Mouse (Mus musculus): ENCODE measurements around the gene Atp6v1g2. TPM values are rescaled to one million over a fixed set of nuclear protein-coding genes. Genes with fewer than 3 reads are reported as not detected.

The Atp6v1g2 gene
- total and polyA plus RNA-seq, 3 experiments = 2.4 to 5.0 (median 3.2) TPM

- Histone ChIP-seq H3K9me3 (replicated peaks) (no peaks in the 10 kb centered on the region), H3K4me3 (ENCODE audit: low read depth, low read length) (no peak overlapping the region), H3K4me1 (ENCODE audit: insufficient read depth, low read depth, low read length) (peaks cover 65% of the 10 kb centered on the region), H3K36me3 (replicated peaks) (peaks cover 54% of the 10 kb centered on the region), H3K27me3 (ENCODE audit: insufficient read depth, low read length) (no peaks in the 10 kb centered on the region)
- DNase-seq (ENCODE audit: low spot score) (no peak), ATAC-seq (ENCODE audit: extremely low read depth, insufficient number of reproducible peaks, low FRiP score, poor library complexity, severe bottlenecking) (no peak)
- TF ChIP-seq GATA1 (IDR thresholded peaks at IDR 0.05; ENCODE audit: borderline replicate concordance, low read length) (no peak), POLR2AphosphoS5 (IDR thresholded peaks at IDR 0.05; ENCODE audit: insufficient replicate concordance, low read depth, low read length) (no peak), GATA2 (IDR thresholded peaks at IDR 0.05; ENCODE audit: borderline replicate concordance, low read depth, low read length) (no peak), CTCF (IDR thresholded peaks at IDR 0.05; ENCODE audit: low read depth, low read length) (no peak), TAL1 (conservative IDR thresholded peaks at IDR 0.05; ENCODE audit: low read depth, low read length) (no peak)
Observed at GRCm38 (mm10) chr17:35236996-35237395, 3.5 kb downstream of the Atp6v1g2 start.

GRCm38 (mm10) chr17:35237504-35237903 is 4.0 kb downstream of the Atp6v1g2 start:
- no peak overlapping the region for H3K4me3 ChIP-seq (ENCODE audit: low read depth, low read length)
- H3K27me3 ChIP-seq (ENCODE audit: insufficient read depth, low read length) = no peaks in the 10 kb centered on the region
- H3K4me1 ChIP-seq (ENCODE audit: insufficient read depth, low read depth, low read length) = peaks cover 60% of the 10 kb centered on the region
- H3K36me3 ChIP-seq (replicated peaks) = peaks cover 51% of the 10 kb centered on the region
- ATAC-seq (ENCODE audit: extremely low read depth, insufficient number of reproducible peaks, low FRiP score, poor library complexity, severe bottlenecking) (no peak), DNase-seq (ENCODE audit: low spot score) (no peak)
- H3K9me3 ChIP-seq (replicated peaks) = no peaks in the 10 kb centered on the region
- no peak for TF ChIP-seq POLR2AphosphoS5 (IDR thresholded peaks at IDR 0.05; ENCODE audit: insufficient replicate concordance, low read depth, low read length)
- no peak for TF ChIP-seq TAL1 (conservative IDR thresholded peaks at IDR 0.05; ENCODE audit: low read depth, low read length)
- no peak for TF ChIP-seq CTCF (IDR thresholded peaks at IDR 0.05; ENCODE audit: low read depth, low read length)
- no peak for TF ChIP-seq GATA1 (IDR thresholded peaks at IDR 0.05; ENCODE audit: borderline replicate concordance, low read length)
- no peak for TF ChIP-seq GATA2 (IDR thresholded peaks at IDR 0.05; ENCODE audit: borderline replicate concordance, low read depth, low read length)

- DNase-seq (ENCODE audit: low spot score) (no peak), ATAC-seq (ENCODE audit: extremely low read depth, insufficient number of reproducible peaks, low FRiP score, poor library complexity, severe bottlenecking) (no peak)
- Histone ChIP-seq H3K4me3 (ENCODE audit: low read depth, low read length) (no peak overlapping the region), H3K4me1 (ENCODE audit: insufficient read depth, low read depth, low read length) (peaks cover 61% of the 10 kb centered on the region), H3K36me3 (replicated peaks) (peaks cover 55% of the 10 kb centered on the region), H3K9me3 (replicated peaks) (no peaks in the 10 kb centered on the region), H3K27me3 (ENCODE audit: insufficient read depth, low read length) (no peaks in the 10 kb centered on the region)
- TF ChIP-seq GATA1 (IDR thresholded peaks at IDR 0.05; ENCODE audit: borderline replicate concordance, low read length) = no peak
- TF ChIP-seq GATA2 (IDR thresholded peaks at IDR 0.05; ENCODE audit: borderline replicate concordance, low read depth, low read length) = no peak
- TF ChIP-seq TAL1 (conservative IDR thresholded peaks at IDR 0.05; ENCODE audit: low read depth, low read length) = no peak
- TF ChIP-seq CTCF (IDR thresholded peaks at IDR 0.05; ENCODE audit: low read depth, low read length) = no peak
- TF ChIP-seq POLR2AphosphoS5 (IDR thresholded peaks at IDR 0.05; ENCODE audit: insufficient replicate concordance, low read depth, low read length) = no peak
Observed at GRCm38 (mm10) chr17:35239700-35240099, 6.2 kb downstream of the Atp6v1g2 start.

GRCm38 (mm10) chr17:35240384-35241304 is 7.2 kb downstream of the Atp6v1g2 start:
- no peak for DNase-seq (ENCODE audit: low spot score)
- H3K4me3 ChIP-seq (ENCODE audit: low read depth, low read length) = peak overlapping the region; percentile 87
- no peak for ATAC-seq (ENCODE audit: extremely low read depth, insufficient number of reproducible peaks, low FRiP score, poor library complexity, severe bottlenecking)
- peaks cover 66% of the 10 kb centered on the region for H3K4me1 ChIP-seq (ENCODE audit: insufficient read depth, low read depth, low read length)
- TF ChIP-seq GATA2 (IDR thresholded peaks at IDR 0.05; ENCODE audit: borderline replicate concordance, low read depth, low read length) (no peak), GATA1 (IDR thresholded peaks at IDR 0.05; ENCODE audit: borderline replicate concordance, low read length) (no peak), POLR2AphosphoS5 (IDR thresholded peaks at IDR 0.05; ENCODE audit: insufficient replicate concordance, low read depth, low read length) (no peak), CTCF (IDR thresholded peaks at IDR 0.05; ENCODE audit: low read depth, low read length) (no peak), TAL1 (conservative IDR thresholded peaks at IDR 0.05; ENCODE audit: low read depth, low read length) (no peak)
- H3K9me3 ChIP-seq (replicated peaks) = no peaks in the 10 kb centered on the region
- peaks cover 62% of the 10 kb centered on the region for H3K36me3 ChIP-seq (replicated peaks)
- H3K27me3 ChIP-seq (ENCODE audit: insufficient read depth, low read length) = no peaks in the 10 kb centered on the region

- DNase-seq (ENCODE audit: low spot score) (peak; percentile 90), ATAC-seq (ENCODE audit: extremely low read depth, insufficient number of reproducible peaks, low FRiP score, poor library complexity, severe bottlenecking) (peak; percentile 63)
- no peaks in the 10 kb centered on the region for H3K9me3 ChIP-seq (replicated peaks)
- H3K27me3 ChIP-seq (ENCODE audit: insufficient read depth, low read length) = no peaks in the 10 kb centered on the region
- H3K36me3 ChIP-seq (replicated peaks) = peaks cover 70% of the 10 kb centered on the region
- H3K4me1 ChIP-seq (ENCODE audit: insufficient read depth, low read depth, low read length) = peaks cover 67% of the 10 kb centered on the region
- H3K4me3 ChIP-seq (ENCODE audit: low read depth, low read length) = peak within 1 kb of the TSS; percentile 87
- TF ChIP-seq GATA2 (IDR thresholded peaks at IDR 0.05; ENCODE audit: borderline replicate concordance, low read depth, low read length) (no peak), POLR2AphosphoS5 (IDR thresholded peaks at IDR 0.05; ENCODE audit: insufficient replicate concordance, low read depth, low read length) (no peak), GATA1 (IDR thresholded peaks at IDR 0.05; ENCODE audit: borderline replicate concordance, low read length) (no peak), CTCF (IDR thresholded peaks at IDR 0.05; ENCODE audit: low read depth, low read length) (no peak), TAL1 (conservative IDR thresholded peaks at IDR 0.05; ENCODE audit: low read depth, low read length) (no peak)
Observed at GRCm38 (mm10) chr17:35241305-35242014, 8.0 kb downstream of the Atp6v1g2 start, which contains the start of gene Ddx39b. Gene Ddx39b, plus strand, starts transcription at chr17:35241746.

Measured in G1E (cell line).